Mouse (Mus musculus): ENCODE data around the gene Gm20388. TPM values are rescaled to one million over a fixed set of nuclear protein-coding genes. Genes with fewer than 3 reads are reported as not detected.
A peak's percentile ranks its signal among the peaks of the same experiment; 100 is the strongest.

Gm20388 gene
- polyA plus RNA-seq, 1 experiment from 2014 or later, result 2.5 TPM

DNA sequence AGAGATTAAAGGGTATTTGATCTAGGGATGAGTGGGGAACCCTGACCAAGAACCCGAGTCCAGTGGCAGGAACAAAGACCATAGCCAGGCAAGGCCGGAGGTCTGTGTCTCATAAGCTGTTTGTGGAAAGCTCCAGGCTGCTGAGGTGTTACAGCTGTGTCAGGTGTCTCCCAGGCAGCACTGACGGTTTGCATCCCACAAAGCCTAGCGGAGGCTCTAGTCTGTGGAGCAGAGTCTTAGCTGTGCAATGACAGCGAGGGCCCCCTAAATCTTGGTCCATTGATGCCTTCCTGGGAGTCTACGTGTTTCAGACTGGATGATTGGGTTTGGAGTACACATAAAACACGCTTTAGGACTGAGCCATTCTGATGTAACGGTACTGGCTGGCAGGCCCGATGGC, 3491.3 kb downstream of the Gm20388 start:
- Histone ChIP-seq H3K27me3 (ENCODE audit: low read depth, poor library complexity, severe bottlenecking) (no peaks in the 10 kb centered on the region), H3K9me3 (replicated peaks) (no peaks in the 10 kb centered on the region), H3K4me3 (no peak overlapping the region), H3K27ac (no peak overlapping the region), H3K36me3 (peaks cover 66% of the 10 kb centered on the region), H3K4me1 (peaks cover 6% of the 10 kb centered on the region; the same call in 1 of the 2 replicates)
- 90% methylated on average over 9 of the region's 9 CpGs for WGBS
- DNase-seq (ENCODE audit: low spot score), result no peak

DNA sequence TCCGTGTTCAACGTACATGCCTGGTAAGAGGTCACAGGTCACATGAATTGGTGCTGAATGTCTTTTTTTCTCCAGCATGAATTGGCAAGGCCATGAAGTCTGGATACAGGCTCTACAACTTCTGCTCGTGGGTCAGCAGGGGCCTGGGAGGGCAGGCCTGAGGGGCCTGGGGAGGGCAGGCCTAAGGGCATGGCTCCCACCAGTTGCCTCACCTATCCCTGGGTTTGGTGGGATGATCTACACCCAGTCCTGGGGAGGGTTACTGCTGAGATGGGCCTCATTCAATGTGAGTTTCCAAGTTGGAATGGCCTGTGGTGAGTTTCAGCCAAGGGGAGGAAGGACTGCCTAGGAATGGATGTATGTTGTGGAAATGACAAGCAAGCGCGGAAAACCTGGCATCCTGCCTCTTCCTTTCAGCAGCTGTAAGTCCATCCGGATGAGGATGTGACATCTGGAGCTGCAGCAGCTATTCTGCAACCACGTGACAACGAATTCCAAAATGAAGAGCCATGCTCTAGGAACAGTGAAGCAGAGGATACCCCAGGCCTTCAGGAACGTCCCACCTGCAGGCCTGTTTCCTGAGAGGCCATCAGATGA, 3492.2 kb downstream of the Gm20388 start:
- Histone ChIP-seq H3K9me3 (replicated peaks) (no peaks in the 10 kb centered on the region), H3K36me3 (peaks cover 57% of the 10 kb centered on the region), H3K4me3 (no peak overlapping the region), H3K4me1 (peaks cover 6% of the 10 kb centered on the region; the same call in 1 of the 2 replicates), H3K27me3 (ENCODE audit: low read depth, poor library complexity, severe bottlenecking) (peaks cover 4% of the 10 kb centered on the region), H3K27ac (no peak overlapping the region)
- no peak for DNase-seq (ENCODE audit: low spot score)
- 93% methylated on average over 9 of the region's 9 CpGs for WGBS

DNA sequence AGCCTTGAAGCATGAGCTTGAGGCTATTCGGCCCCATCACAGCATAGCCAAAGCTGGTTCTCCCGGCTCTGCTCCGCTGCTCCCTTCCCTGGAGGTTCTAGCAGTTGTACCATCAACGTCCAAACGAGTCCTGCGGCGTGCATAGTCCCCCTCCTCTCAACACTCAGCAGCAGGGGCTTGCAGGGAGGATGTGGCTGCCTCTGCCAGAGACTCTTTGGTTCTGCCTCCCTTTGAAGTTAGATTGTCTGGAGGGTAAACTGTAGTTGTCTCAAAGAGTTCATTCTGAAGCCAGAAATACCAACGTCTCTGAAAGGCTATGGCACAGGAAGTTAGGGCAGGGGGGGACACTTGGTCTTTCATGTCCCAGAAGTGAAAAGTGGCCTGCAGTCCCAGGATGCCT, 3493.9 kb downstream of the Gm20388 start:
- peaks cover 21% of the 10 kb centered on the region for H3K27me3 ChIP-seq (ENCODE audit: low read depth, poor library complexity, severe bottlenecking)
- no peaks in the 10 kb centered on the region for H3K9me3 ChIP-seq (replicated peaks)
- H3K4me1 ChIP-seq, result peaks cover 6% of the 10 kb centered on the region; the same call in 1 of the 2 replicates
- 47% methylated on average over 8 of the region's 8 CpGs for WGBS
- no peak overlapping the region for H3K4me3 ChIP-seq
- no peak overlapping the region for H3K27ac ChIP-seq
- DNase-seq (ENCODE audit: low spot score), result no peak
- peaks cover 40% of the 10 kb centered on the region for H3K36me3 ChIP-seq

DNA sequence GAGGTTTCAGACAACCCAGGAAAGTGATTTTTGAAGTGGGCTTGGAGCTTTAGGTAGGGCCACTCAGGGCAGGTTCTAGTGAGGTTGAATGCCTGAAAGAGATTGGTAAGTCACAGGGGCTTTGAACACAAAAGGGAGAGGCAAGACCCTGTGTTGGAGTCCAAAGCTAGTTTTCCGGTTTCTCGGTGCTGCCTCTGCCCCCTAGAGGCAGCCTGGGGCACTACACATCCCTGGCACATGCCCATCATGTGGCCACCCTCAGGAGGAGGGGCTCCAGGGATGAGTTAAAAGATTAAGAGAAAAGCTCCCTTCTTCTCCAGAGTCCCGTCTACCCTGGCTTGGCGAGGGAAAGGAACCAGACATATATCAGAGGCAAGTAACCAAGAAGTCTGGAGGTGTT, 3496.1 kb downstream of the Gm20388 start, which contains the start of gene Mc1r:
Gene Mc1r, plus strand, starts transcription at position 322 of the 400 bp plus-strand sequence.
- DNase-seq (ENCODE audit: low spot score), result peak; percentile 68
- WGBS, result 12% methylated on average over 4 of the region's 4 CpGs
- H3K4me1 ChIP-seq, result peaks cover 17% of the 10 kb centered on the region
- H3K27me3 ChIP-seq (ENCODE audit: low read depth, poor library complexity, severe bottlenecking), result peaks cover 43% of the 10 kb centered on the region
- H3K9me3 ChIP-seq (replicated peaks), result no peaks in the 10 kb centered on the region
- peaks cover 18% of the 10 kb centered on the region for H3K36me3 ChIP-seq
- H3K27ac ChIP-seq, result no peak within 1 kb of the TSS
- no peak within 1 kb of the TSS for H3K4me3 ChIP-seq

DNA sequence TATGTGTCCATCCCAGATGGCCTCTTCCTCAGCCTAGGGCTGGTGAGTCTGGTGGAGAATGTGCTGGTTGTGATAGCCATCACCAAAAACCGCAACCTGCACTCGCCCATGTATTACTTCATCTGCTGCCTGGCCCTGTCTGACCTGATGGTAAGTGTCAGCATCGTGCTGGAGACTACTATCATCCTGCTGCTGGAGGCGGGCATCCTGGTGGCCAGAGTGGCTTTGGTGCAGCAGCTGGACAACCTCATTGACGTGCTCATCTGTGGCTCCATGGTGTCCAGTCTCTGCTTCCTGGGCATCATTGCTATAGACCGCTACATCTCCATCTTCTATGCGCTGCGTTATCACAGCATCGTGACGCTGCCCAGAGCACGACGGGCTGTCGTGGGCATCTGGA, 3497.0 kb downstream of the Gm20388 start:
- Histone ChIP-seq H3K27ac (no peak overlapping the region), H3K4me3 (no peak overlapping the region), H3K9me3 (replicated peaks) (no peaks in the 10 kb centered on the region), H3K4me1 (peaks cover 25% of the 10 kb centered on the region), H3K27me3 (ENCODE audit: low read depth, poor library complexity, severe bottlenecking) (peaks cover 52% of the 10 kb centered on the region), H3K36me3 (peaks cover 10% of the 10 kb centered on the region)
- 90% methylated on average over 13 of the region's 13 CpGs for WGBS
- DNase-seq (ENCODE audit: low spot score), result no peak

DNA sequence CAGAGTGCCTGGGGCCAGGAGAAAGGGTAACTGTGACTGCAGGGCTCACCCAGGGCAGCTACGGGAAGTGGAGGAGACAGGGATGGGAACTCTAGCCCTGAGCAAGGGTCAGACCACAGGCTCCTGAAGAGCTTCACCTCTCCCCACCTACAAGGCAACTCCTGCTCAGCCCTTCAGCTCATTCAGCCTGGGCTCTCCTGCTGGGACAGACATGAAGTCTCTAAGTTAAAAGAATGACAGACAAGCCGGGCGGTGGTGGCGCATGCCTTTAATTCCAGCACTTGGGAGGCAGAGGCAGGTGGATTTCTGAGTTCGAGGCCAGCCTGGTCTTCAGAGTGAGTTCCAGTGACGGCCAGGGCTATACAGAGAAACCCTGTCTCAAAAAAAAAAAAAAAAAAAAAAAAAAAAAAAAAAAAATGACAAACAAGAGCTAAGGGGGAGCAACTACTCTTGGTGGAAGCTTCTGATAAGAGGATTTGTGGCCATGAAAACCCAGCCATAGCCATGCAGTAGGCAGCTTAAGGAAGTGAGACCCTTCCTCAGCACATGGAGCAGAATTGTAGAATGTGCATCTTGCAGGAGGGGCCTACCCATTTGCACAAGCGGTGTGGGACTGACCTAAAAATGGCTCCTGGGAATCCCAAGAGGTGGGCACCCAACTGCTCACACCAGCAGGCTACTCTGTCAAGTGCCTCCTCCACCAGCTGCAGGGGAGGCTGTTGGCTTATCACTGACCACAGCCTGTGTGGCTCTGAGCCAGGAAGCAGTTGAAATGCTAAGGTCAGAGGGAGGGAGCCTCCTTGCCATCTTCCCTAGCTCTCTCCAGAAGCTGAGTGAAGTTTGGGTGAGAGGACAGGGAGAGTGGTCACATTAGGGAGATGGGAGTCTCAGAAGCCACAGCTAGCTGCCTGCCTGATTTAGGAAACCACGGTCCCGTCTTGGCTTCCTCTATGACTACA, 3498.2 kb downstream of the Gm20388 start:
- Histone ChIP-seq H3K36me3 (no peaks in the 10 kb centered on the region), H3K4me1 (peaks cover 30% of the 10 kb centered on the region), H3K4me3 (no peak overlapping the region), H3K27ac (no peak overlapping the region), H3K9me3 (replicated peaks) (no peaks in the 10 kb centered on the region), H3K27me3 (ENCODE audit: low read depth, poor library complexity, severe bottlenecking) (peaks cover 64% of the 10 kb centered on the region)
- WGBS, result 78% methylated on average over 9 of the region's 9 CpGs
- no peak for DNase-seq (ENCODE audit: low spot score)

DNA sequence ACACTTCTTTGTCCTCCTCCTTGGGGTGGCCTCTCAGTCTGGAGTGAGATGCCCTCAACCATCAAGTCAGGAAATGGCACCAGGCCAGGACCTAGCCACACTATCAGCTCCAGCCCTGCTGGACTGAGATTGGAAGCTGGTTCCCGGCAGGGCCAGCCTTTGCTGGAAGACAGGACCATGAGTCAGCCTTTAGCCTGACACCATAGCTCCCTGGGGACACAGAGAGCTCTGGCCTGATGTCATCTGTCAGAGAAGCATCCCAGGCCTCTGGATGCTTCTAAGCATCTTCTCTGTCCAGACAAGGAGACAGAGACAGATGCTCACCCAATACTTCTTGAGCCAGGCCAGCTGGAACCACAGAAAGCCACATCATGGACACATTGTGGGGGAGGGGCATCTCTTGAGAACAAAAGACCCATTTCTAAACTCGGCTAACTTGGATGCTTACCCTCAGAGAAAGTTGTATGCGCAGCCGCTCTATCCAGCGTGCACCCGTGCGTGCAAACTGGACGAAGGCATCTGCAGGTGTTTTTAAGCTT, 3499.5 kb downstream of the Gm20388 start:
- no peak for DNase-seq (ENCODE audit: low spot score)
- Histone ChIP-seq H3K27me3 (ENCODE audit: low read depth, poor library complexity, severe bottlenecking) (peaks cover 69% of the 10 kb centered on the region), H3K27ac (no peak overlapping the region), H3K9me3 (replicated peaks) (no peaks in the 10 kb centered on the region), H3K36me3 (no peaks in the 10 kb centered on the region), H3K4me3 (no peak overlapping the region), H3K4me1 (peaks cover 24% of the 10 kb centered on the region)
- 79% methylated on average over 8 of the region's 8 CpGs for WGBS

DNA sequence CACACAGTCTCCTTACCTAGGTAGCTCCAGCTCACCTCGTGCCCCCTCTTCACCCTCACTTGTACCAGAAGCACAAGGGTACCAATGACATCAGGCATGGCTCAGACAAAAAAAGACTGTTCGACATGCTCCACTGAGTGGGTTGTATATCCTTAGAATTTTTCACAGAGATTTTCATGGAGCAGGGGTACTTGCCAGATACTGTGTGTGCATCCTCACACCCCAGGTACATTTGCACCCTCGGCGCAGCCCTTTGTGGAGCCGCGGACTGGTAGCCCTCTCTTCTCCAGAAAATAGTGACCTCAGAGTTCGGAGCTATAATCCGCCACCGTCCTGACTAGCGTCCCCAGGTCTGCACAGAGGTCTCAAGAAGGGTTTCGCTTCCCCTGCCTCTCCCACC, 3500.1 kb downstream of the Gm20388 start:
- Histone ChIP-seq H3K9me3 (replicated peaks) (no peaks in the 10 kb centered on the region), H3K36me3 (no peaks in the 10 kb centered on the region), H3K4me3 (peak overlapping the region; percentile 47), H3K27ac (no peak overlapping the region), H3K4me1 (peaks cover 24% of the 10 kb centered on the region), H3K27me3 (ENCODE audit: low read depth, poor library complexity, severe bottlenecking) (peaks cover 69% of the 10 kb centered on the region)
- WGBS, result 9% methylated on average over 11 of the region's 11 CpGs
- DNase-seq (ENCODE audit: low spot score), result no peak

DNA sequence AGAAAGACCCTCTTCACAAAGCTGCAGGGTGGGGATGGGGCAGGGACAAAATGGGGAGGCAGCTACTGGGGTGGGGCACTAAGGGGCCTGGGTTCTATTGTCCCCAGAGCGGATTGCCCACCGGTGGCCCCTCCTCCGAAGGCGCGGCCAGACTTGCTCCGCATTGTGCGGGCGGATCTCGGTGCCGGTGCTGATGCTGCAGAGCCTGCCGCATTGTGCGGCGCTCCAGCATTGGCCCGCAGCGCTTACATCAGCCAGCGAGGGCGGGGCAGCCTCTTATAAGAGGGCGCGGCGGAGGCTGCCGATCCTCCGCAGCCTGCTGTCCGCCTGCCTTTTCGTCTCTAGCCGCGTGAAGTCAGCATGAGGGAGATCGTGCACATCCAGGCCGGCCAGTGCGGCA, 3500.6 kb downstream of the Gm20388 start, which contains the start of gene Tubb3:
Gene Tubb3, plus strand, starts transcription at position 179 of the 400 bp plus-strand sequence.
- Histone ChIP-seq H3K4me1 (peaks cover 24% of the 10 kb centered on the region), H3K27ac (no peak within 1 kb of the TSS), H3K9me3 (replicated peaks) (no peaks in the 10 kb centered on the region), H3K27me3 (ENCODE audit: low read depth, poor library complexity, severe bottlenecking) (peaks cover 69% of the 10 kb centered on the region), H3K36me3 (no peaks in the 10 kb centered on the region), H3K4me3 (peak within 1 kb of the TSS; percentile 47)
- DNase-seq (ENCODE audit: low spot score), result peak; percentile 67
- WGBS, result under 1% methylated on average over 29 of the region's 29 CpGs

DNA sequence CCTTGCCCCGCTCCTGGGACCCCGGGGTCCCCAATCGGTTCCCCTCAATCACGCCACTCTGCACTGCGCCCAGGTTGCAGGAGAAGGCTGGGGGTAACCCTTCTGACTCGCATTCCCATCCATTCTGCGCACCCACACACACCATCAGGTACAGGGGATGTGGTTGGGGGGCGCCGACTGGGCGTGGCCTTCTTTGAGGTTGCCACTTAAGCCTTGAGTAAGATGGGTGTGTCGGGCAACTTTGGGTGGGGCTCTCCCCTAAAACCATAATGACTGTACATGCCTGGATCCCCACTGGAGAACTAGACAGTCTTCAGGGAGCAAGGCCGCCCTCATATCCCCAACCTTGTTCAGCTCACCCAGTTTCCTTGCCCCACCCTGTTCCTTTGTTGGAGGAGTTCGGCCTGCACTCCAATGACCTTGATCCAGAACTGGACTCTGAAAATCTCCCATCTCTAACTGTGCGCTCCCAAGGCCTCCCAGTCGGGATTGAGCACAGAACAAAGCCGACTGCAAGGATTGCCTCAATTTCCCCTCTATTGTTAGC, 3501.2 kb downstream of the Gm20388 start:
- WGBS, result 9% methylated on average over 16 of the region's 16 CpGs
- Histone ChIP-seq H3K36me3 (no peaks in the 10 kb centered on the region), H3K4me1 (peaks cover 24% of the 10 kb centered on the region), H3K9me3 (replicated peaks) (no peaks in the 10 kb centered on the region), H3K4me3 (peak overlapping the region; percentile 47), H3K27ac (no peak overlapping the region), H3K27me3 (ENCODE audit: low read depth, poor library complexity, severe bottlenecking) (peaks cover 69% of the 10 kb centered on the region)
- no peak for DNase-seq (ENCODE audit: low spot score)

DNA sequence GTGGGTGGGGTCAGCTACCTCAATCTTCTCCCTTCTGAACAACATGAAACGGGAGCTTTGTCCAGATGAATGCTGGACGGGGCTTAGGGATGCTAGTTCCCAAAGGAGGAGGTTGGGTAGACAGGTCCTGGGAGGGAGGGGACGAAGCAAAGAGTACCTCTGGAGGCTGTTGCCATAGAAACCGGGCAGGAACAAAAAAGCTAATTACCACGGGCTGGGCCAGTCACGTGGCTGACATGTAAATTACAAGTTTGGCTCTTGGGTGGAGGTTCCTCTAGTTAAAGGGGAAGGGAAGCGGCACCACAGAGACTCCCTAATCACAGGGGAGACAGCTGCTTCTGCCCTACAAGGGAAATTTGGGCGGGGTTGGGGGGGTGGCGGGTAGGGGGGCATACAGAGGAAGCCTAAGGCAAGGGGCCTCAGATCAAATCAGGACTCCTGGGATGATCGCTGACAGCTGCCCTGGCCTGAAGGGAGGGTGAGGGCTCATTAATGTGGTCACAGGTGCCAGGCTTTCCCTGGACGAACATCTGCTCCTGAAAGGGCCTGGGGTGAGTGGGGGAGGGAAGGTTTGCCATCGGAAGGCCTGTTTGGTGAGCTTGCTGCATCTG, 3502.0 kb downstream of the Gm20388 start:
- Histone ChIP-seq H3K27me3 (ENCODE audit: low read depth, poor library complexity, severe bottlenecking) (peaks cover 67% of the 10 kb centered on the region), H3K27ac (no peak overlapping the region), H3K36me3 (no peaks in the 10 kb centered on the region), H3K4me3 (peak overlapping the region; percentile 9; the same call in 1 of the 2 replicates), H3K9me3 (replicated peaks) (no peaks in the 10 kb centered on the region), H3K4me1 (peaks cover 24% of the 10 kb centered on the region)
- no peak for DNase-seq (ENCODE audit: low spot score)
- WGBS, result under 1% methylated on average over 12 of the region's 12 CpGs

DNA sequence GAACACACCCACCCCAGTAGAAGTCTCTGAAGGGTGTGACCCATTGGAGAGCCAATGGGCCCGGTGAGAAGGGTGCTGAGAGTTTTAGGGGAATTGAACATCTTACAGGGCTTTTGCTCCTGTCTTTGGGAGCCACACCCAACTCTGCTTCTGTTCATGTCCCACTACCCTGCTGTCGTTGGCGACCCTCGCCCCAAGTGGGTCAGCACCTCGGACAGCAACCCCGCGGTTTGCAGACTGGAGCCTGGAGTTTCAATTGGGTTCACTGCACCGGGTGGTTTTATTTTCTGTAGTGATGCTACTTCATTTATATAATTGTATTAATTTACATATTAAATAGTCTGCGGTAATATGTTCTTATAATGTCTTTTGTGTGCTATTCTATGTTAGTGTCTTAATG, 3503.6 kb downstream of the Gm20388 start:
- Histone ChIP-seq H3K4me3 (no peak overlapping the region), H3K27ac (no peak overlapping the region), H3K4me1 (peaks cover 24% of the 10 kb centered on the region), H3K36me3 (no peaks in the 10 kb centered on the region), H3K27me3 (ENCODE audit: low read depth, poor library complexity, severe bottlenecking) (peaks cover 51% of the 10 kb centered on the region), H3K9me3 (replicated peaks) (no peaks in the 10 kb centered on the region)
- WGBS, result 13% methylated on average over 9 of the region's 9 CpGs
- DNase-seq (ENCODE audit: low spot score), result peak; percentile 83
